Mouse (Mus musculus) T-helper 17 cell (primary cell): Measurements from ENCODE around the gene Hdac7.

Experiments
- in situ Hi-C, 2 experiments: fragments of 300-600 bp; cut with MboI, MseI; formaldehyde crosslinking; loops; 1 replicate in 1 of 2; 2 replicates in 1 of 2; pipeline ENCODE4 v1.15.1; 2025; ENCODE audit warnings: high pct_unique_total_duplicates in 2 of 2

The Hdac7 gene

GRCm38 (mm10) chr15:97778311-97779098 lies 65.8 kb downstream of the Hdac7 start, which contains the start of gene Slc48a1:
Slc48a1 (plus strand) TSS chr15:97778520.
- in situ Hi-C loops = no loop called here

- in situ Hi-C loops = no loop called here
These were observed 67.4 kb downstream of the Hdac7 start for GRCm38 (mm10) chr15:97776919-97777318.

- in situ Hi-C loops = no loop called here
These were observed 67.8 kb downstream of the Hdac7 start for GRCm38 (mm10) chr15:97776514-97776913.

GRCm38 (mm10) chr15:97773961-97774370 lies 70.3 kb downstream of the Hdac7 start:
- in situ Hi-C loops = no loop called here

- in situ Hi-C loops = no loop called here
These were observed 71.2 kb downstream of the Hdac7 start for GRCm38 (mm10) chr15:97773108-97773507.

GRCm38 (mm10) chr15:97770280-97770679 lies 74.0 kb downstream of the Hdac7 start:
- in situ Hi-C loops = no loop called here

- in situ Hi-C loops = loop anchor here in 1 of 2 experiments (10.0 kb wide), 1 partner anchor 53 kb away; no protein-coding TSS in a partner anchor
These were observed 76.1 kb downstream of the Hdac7 start for GRCm38 (mm10) chr15:97768192-97768591.

GRCm38 (mm10) chr15:97767280-97768186 lies 76.8 kb downstream of the Hdac7 start, which contains the start of gene Rapgef3:
Rapgef3 (minus strand) TSS chr15:97767972.
- in situ Hi-C loops = loop anchor here in 1 of 2 experiments (10.0 kb wide), 1 partner anchor 53 kb away; no protein-coding TSS in a partner anchor

GRCm38 (mm10) chr15:97766594-97767279 lies 77.6 kb downstream of the Hdac7 start:
- in situ Hi-C loops = loop anchor here in 1 of 2 experiments (10.0 kb wide), 1 partner anchor 52 kb away; no protein-coding TSS in a partner anchor

- in situ Hi-C loops = loop anchor here in 1 of 2 experiments (10.0 kb wide), 1 partner anchor 51 kb away; no protein-coding TSS in a partner anchor
These were observed 78.1 kb downstream of the Hdac7 start for GRCm38 (mm10) chr15:97766194-97766593.

- in situ Hi-C loops = loop anchor here in 1 of 2 experiments (10.0 kb wide), 1 partner anchor 50 kb away; no protein-coding TSS in a partner anchor
These were observed 79.1 kb downstream of the Hdac7 start for GRCm38 (mm10) chr15:97765090-97765794.

- in situ Hi-C loops = loop anchor here in 1 of 2 experiments (10.0 kb wide), 1 partner anchor 50 kb away; no protein-coding TSS in a partner anchor
These were observed 79.8 kb downstream of the Hdac7 start for GRCm38 (mm10) chr15:97764532-97764931.

GRCm38 (mm10) chr15:97763256-97764049 lies 80.8 kb downstream of the Hdac7 start:
- in situ Hi-C loops = loop anchor here in 1 of 2 experiments (10.0 kb wide), 1 partner anchor 49 kb away; no protein-coding TSS in a partner anchor

- in situ Hi-C loops = loop anchor here in 1 of 2 experiments (10.0 kb wide), 1 partner anchor 48 kb away; no protein-coding TSS in a partner anchor
These were observed 81.6 kb downstream of the Hdac7 start for GRCm38 (mm10) chr15:97762733-97763132.

- in situ Hi-C loops = loop anchor here in 1 of 2 experiments (10.0 kb wide), 1 partner anchor 47 kb away; no protein-coding TSS in a partner anchor
These were observed 82.9 kb downstream of the Hdac7 start for GRCm38 (mm10) chr15:97761438-97761837.

GRCm38 (mm10) chr15:97760952-97761351 lies 83.3 kb downstream of the Hdac7 start:
- in situ Hi-C loops = loop anchor here in 1 of 2 experiments (10.0 kb wide), 1 partner anchor 46 kb away; no protein-coding TSS in a partner anchor

- in situ Hi-C loops = loop anchor here in 1 of 2 experiments (10.0 kb wide), 1 partner anchor 45 kb away; no protein-coding TSS in a partner anchor
These were observed 84.3 kb downstream of the Hdac7 start for GRCm38 (mm10) chr15:97760006-97760405.

GRCm38 (mm10) chr15:97755361-97755760 lies 88.9 kb downstream of the Hdac7 start:
- in situ Hi-C loops = no loop called here

GRCm38 (mm10) chr15:97754476-97754875 lies 89.8 kb downstream of the Hdac7 start:
- in situ Hi-C loops = no loop called here
